Mouse (Mus musculus) liver, adult 2 months (tissue): Measurements from ENCODE around the gene Clasrp.

Experiments
- CTCF ChIP-seq: fragments of 200-500 bp; IDR thresholded peaks from 2 replicates; pipeline ENCODE4 v1.5.1; 2011; ENCODE audit warnings: low read depth, low read length, control low read depth
- POLR2A ChIP-seq: fragments of 200-500 bp; IDR thresholded peaks from 2 replicates; pipeline ENCODE4 v1.6.1; 2011; ENCODE audit warnings: low read length, control low read depth; ENCODE audit not compliant: insufficient read depth; ENCODE audit errors: extremely low read depth

- TF ChIP-seq CTCF: no peak
- TF ChIP-seq POLR2A: no peak
Observed at GRCm38 (mm10) chr7:19557982-19558900, 46.0 kb downstream of the Clasrp start.
